Mouse (Mus musculus) liver, postnatal 0 days (tissue): ENCODE measurements around the gene Wasf2. TPM values are rescaled to one million over a fixed set of nuclear protein-coding genes. Genes with fewer than 3 reads are reported as not detected.

Source experiments
- ATAC-seq: fragments of 200-750 bp; cut with Nextera tagmentation; 2 replicates; pipeline ENCODE4 v1.8.0; 2017; ENCODE audit warnings: mild to moderate bottlenecking, moderate library complexity
- DNase-seq: peaks from one replicate; pipeline ENCODE4 v3.0.0-alpha.2; 2016
- H3K27ac ChIP-seq: fragments of 300-500 bp; sonication (generic); 2 replicates; pipeline ENCODE4 v1.5.1; 2014; ENCODE audit warnings: antibody characterized with exemption, moderate library complexity, mild to moderate bottlenecking, low read depth
- H3K27me3 ChIP-seq: fragments of 300-500 bp; sonication (generic); 2 replicates; pipeline ENCODE4 v1.6.1; 2014; ENCODE audit warnings: low read length, control low read depth, mixed read lengths; ENCODE audit not compliant: insufficient read depth
- H3K36me3 ChIP-seq: fragments of 300-500 bp; sonication (generic); replicated peaks from 2 replicates; pipeline ENCODE4 v1.6.1; 2014; ENCODE audit warnings: mild to moderate bottlenecking, control low read depth, low read length, moderate library complexity, mixed read lengths; ENCODE audit not compliant: insufficient read depth
- H3K4me1 ChIP-seq: fragments of 300-500 bp; sonication (generic); 2 replicates; pipeline ENCODE4 v1.6.1; 2014; ENCODE audit warnings: antibody characterized with exemption, mild to moderate bottlenecking, control low read depth; ENCODE audit not compliant: insufficient read depth
- H3K4me2 ChIP-seq: fragments of 300-500 bp; sonication (generic); 2 replicates; pipeline ENCODE4 v1.6.1; 2014; ENCODE audit warnings: low read depth, mild to moderate bottlenecking, low read length, moderate library complexity, mixed read lengths
- H3K4me3 ChIP-seq: fragments of 300-500 bp; sonication (generic); 2 replicates; pipeline ENCODE4 v1.5.1; 2014; ENCODE audit warnings: low read depth, low read length
- H3K9ac ChIP-seq: fragments of 300-500 bp; sonication (generic); replicated peaks from 2 replicates; pipeline ENCODE4 v1.6.1; 2014; ENCODE audit warnings: mild to moderate bottlenecking, moderate library complexity
- H3K9me3 ChIP-seq: fragments of 300-500 bp; sonication (generic); 2 replicates; pipeline ENCODE4 v1.6.1; 2016; ENCODE audit warnings: mild to moderate bottlenecking, control low read depth, low read length, mixed read lengths
- CTCF ChIP-seq: sonication (generic); IDR thresholded peaks from 2 replicates; pipeline ENCODE4 v1.5.1; 2016; ENCODE audit warnings: antibody characterized with exemption, low read depth
- EP300 ChIP-seq: IDR thresholded peaks from 2 replicates; pipeline ENCODE4 v1.6.1; 2016; ENCODE audit warnings: antibody characterized with exemption, low read depth, mild to moderate bottlenecking
- WGBS: fragments of 180-500 bp; shearing (Covaris S2); extraction: QIAGEN DNeasy Blood & Tissue Kit; methylation state at CpG from one replicate; pipeline ENCODE4 v1.1.7; 2014; ENCODE audit not compliant: insufficient replicate concordance; 5-methylcytosine and 5-hydroxymethylcytosine counted together
- polyA plus RNA-seq: library from polyadenylated mRNA; unstranded; fragments of >200 nt; fragmentation: Nextera tagmentation; extraction: Ambion mirVana; gene quantifications from 2 replicates; pipeline ENCODE4 v1.2.1, GENCODE M21; 2015

Wasf2 gene
- polyA plus RNA-seq, 1 experiment from 2014 or later: 43.1 TPM

GRCm38 (mm10) chr4:133090720-133091458, 39.4 kb upstream of the Wasf2 start:
- Histone ChIP-seq H3K4me3 (no peak overlapping the region), H3K27ac (peak overlapping the region; percentile 19; the same call in 1 of the 2 replicates), H3K27me3 (0 out of 2 replicates have a peak, but pooled peaks cover 3% of the 10 kb centered on the region), H3K4me2 (peak overlapping the region; percentile 16; the same call in 1 of the 2 replicates), H3K9ac (peak overlapping the region; percentile 28; the same call in 1 of the 2 replicates), H3K36me3 (no peaks in the 10 kb centered on the region), H3K4me1 (peaks cover 60% of the 10 kb centered on the region), H3K9me3 (no peaks in the 10 kb centered on the region)
- 28% methylated on average over 18 of the region's 18 CpGs for WGBS
- TF ChIP-seq EP300 (no peak), CTCF (no peak)
- ATAC-seq (0 out of 2 replicates have a peak, but pooled peaks have one; percentile 26), DNase-seq (peak; percentile 38)

GRCm38 (mm10) chr4:133091459-133091785, 38.9 kb upstream of the Wasf2 start:
- no peak for TF ChIP-seq EP300
- no peak for TF ChIP-seq CTCF
- Histone ChIP-seq H3K27me3 (0 out of 2 replicates have a peak, but pooled peaks cover 3% of the 10 kb centered on the region), H3K4me1 (peaks cover 58% of the 10 kb centered on the region), H3K27ac (no peak overlapping the region), H3K4me2 (no peak overlapping the region), H3K36me3 (no peaks in the 10 kb centered on the region), H3K9me3 (no peaks in the 10 kb centered on the region), H3K4me3 (no peak overlapping the region), H3K9ac (no peak overlapping the region)
- 48% methylated on average over 4 of the region's 4 CpGs for WGBS
- ATAC-seq (no peak), DNase-seq (no peak)

- Histone ChIP-seq H3K4me1 (peaks cover 51% of the 10 kb centered on the region), H3K9me3 (no peaks in the 10 kb centered on the region), H3K36me3 (no peaks in the 10 kb centered on the region), H3K27me3 (0 out of 2 replicates have a peak, but pooled peaks cover 3% of the 10 kb centered on the region), H3K27ac (peak overlapping the region; percentile 50; the same call in 1 of the 2 replicates), H3K4me3 (no peak overlapping the region), H3K9ac (peak overlapping the region; percentile 30; the same call in 1 of the 2 replicates), H3K4me2 (peak overlapping the region; percentile 47; the same call in 1 of the 2 replicates)
- 7% methylated on average over 18 of the region's 18 CpGs for WGBS
- peak; percentile 16; the same call in 1 of the 2 replicates for ATAC-seq
- DNase-seq: peak; percentile 47
- no peak for TF ChIP-seq EP300
- no peak for TF ChIP-seq CTCF
These were observed 37.8 kb upstream of the Wasf2 start for GRCm38 (mm10) chr4:133092453-133092901.

- H3K4me3 ChIP-seq: no peak overlapping the region
- WGBS: 61% methylated on average over 6 of the region's 6 CpGs
- H3K27ac ChIP-seq: peak overlapping the region; percentile 45
- DNase-seq (no peak), ATAC-seq (no peak)
- no peaks in the 10 kb centered on the region for H3K9me3 ChIP-seq
- TF ChIP-seq EP300: no peak
- TF ChIP-seq CTCF: no peak
- H3K4me1 ChIP-seq: peaks cover 45% of the 10 kb centered on the region
- 0 out of 2 replicates have a peak, but pooled peaks cover 3% of the 10 kb centered on the region for H3K27me3 ChIP-seq
- H3K9ac ChIP-seq: no peak overlapping the region
- H3K4me2 ChIP-seq: no peak overlapping the region
- H3K36me3 ChIP-seq: no peaks in the 10 kb centered on the region
These were observed 37.2 kb upstream of the Wasf2 start for GRCm38 (mm10) chr4:133093056-133093455.

GRCm38 (mm10) chr4:133093481-133094033, 36.7 kb upstream of the Wasf2 start:
- H3K4me1 ChIP-seq: peaks cover 44% of the 10 kb centered on the region
- peak overlapping the region; percentile 45 for H3K27ac ChIP-seq
- no peak overlapping the region for H3K4me3 ChIP-seq
- 0 out of 2 replicates have a peak, but pooled peaks cover 3% of the 10 kb centered on the region for H3K27me3 ChIP-seq
- ATAC-seq (no peak), DNase-seq (peak; percentile 27)
- TF ChIP-seq CTCF (no peak), EP300 (no peak)
- no peak overlapping the region for H3K9ac ChIP-seq
- no peaks in the 10 kb centered on the region for H3K36me3 ChIP-seq
- H3K4me2 ChIP-seq: no peak overlapping the region
- H3K9me3 ChIP-seq: no peaks in the 10 kb centered on the region
- WGBS: 34% methylated on average over 6 of the region's 6 CpGs

- Histone ChIP-seq H3K4me2 (no peak overlapping the region), H3K4me3 (no peak overlapping the region), H3K27ac (no peak overlapping the region), H3K36me3 (no peaks in the 10 kb centered on the region), H3K4me1 (peaks cover 44% of the 10 kb centered on the region), H3K9me3 (no peaks in the 10 kb centered on the region), H3K27me3 (0 out of 2 replicates have a peak, but pooled peaks cover 3% of the 10 kb centered on the region), H3K9ac (no peak overlapping the region)
- ATAC-seq: no peak
- DNase-seq: no peak
- TF ChIP-seq EP300: no peak
- TF ChIP-seq CTCF: no peak
- WGBS: 40% methylated on average over 1 of the region's 1 CpGs
These were observed 36.0 kb upstream of the Wasf2 start for GRCm38 (mm10) chr4:133094255-133094654.
